Mouse (Mus musculus) olfactory bulb, adult 2 months (tissue): ENCODE data around the gene Ccdc167.

ENCODE experiments used
- CTCF ChIP-seq: fragments of 200-500 bp; IDR thresholded peaks from 2 replicates; pipeline ENCODE4 v1.5.1; 2012; ENCODE audit warnings: low read depth, mild to moderate bottlenecking, low read length, moderate library complexity; ENCODE audit not compliant: insufficient read depth
- POLR2A ChIP-seq: fragments of 200-500 bp; IDR thresholded peaks from 2 replicates; pipeline ENCODE4 v1.6.1; 2012; ENCODE audit warnings: mild to moderate bottlenecking, low read depth, low read length, moderate library complexity; ENCODE audit not compliant: insufficient read depth

GRCm38 (mm10) chr17:29760404-29761375 is 43.8 kb upstream of the Ccdc167 start:
- TF ChIP-seq POLR2A (no peak), CTCF (no peak)
